Mouse (Mus musculus) macrophage (primary cell): ENCODE results near the gene Sik3. TPM values are rescaled to one million over a fixed set of nuclear protein-coding genes. Genes with fewer than 3 reads are reported as not detected.
A peak's percentile ranks its signal among the peaks of the same experiment; 100 is the strongest.
"Not testable (repeated sequence)": the region's sequence is repeated elsewhere in the genome, so short reads cannot be mapped to it uniquely, and the experiment has no call there.

Experiments
- H3K27ac ChIP-seq: fragments of 350-480 bp; formaldehyde crosslinking; 2 replicates; pipeline ENCODE4 v1.9.0; 2021
- H3K36me3 ChIP-seq: fragments of 350-480 bp; formaldehyde crosslinking; 2 replicates; pipeline ENCODE4 v1.9.0; 2021; ENCODE audit errors: inconsistent target
- H3K4me3 ChIP-seq: fragments of 350-480 bp; formaldehyde crosslinking; 2 replicates; pipeline ENCODE4 v1.9.0; 2021; ENCODE audit errors: inconsistent target
- H3K79me2 ChIP-seq: fragments of 350-480 bp; formaldehyde crosslinking; 2 replicates; pipeline ENCODE4 v1.9.0; 2021; ENCODE audit errors: inconsistent target
- WGBS: methylation state at CpG from one replicate; pipeline ENCODE4 v1.1.7; 2026; ENCODE audit warnings: inconsistent platforms; ENCODE audit not compliant: missing documents; 5-methylcytosine and 5-hydroxymethylcytosine counted together
- polyA plus RNA-seq: library from polyadenylated mRNA; stranded (reverse); fragments of 250-400 nt; gene quantifications from 3 replicates; pipeline ENCODE4 v1.2.4, GENCODE M21; 2018; ENCODE audit warnings: inconsistent platforms

Sik3 gene
- polyA plus RNA-seq, 1 experiment from 2014 or later: 34.1 TPM

DNA sequence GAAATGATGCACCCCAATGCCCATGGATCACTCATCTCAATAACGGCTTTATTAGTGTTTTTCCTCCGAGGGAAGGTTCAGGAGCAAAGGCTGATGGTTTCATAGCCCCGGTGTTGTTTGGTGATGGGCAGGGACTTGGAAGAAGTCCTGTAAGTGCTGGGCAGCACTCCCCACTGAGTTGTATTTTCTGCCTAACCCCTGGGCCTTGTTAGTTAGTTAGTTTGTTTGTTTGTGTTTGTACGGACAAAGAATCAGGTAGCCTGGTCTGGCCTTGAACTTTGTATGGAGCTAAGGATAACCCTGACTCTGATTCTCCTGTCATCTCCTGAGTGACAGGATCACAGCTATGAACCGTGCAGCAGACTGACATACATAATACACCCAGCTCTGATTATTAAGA lies 74.8 kb downstream of the Sik3 start:
- H3K79me2 ChIP-seq: peaks cover 88% of the 10 kb centered on the region
- H3K27ac ChIP-seq: no peak overlapping the region
- H3K4me3 ChIP-seq: no peak overlapping the region
- 94% methylated on average over 5 of the region's 5 CpGs for WGBS
- H3K36me3 ChIP-seq: no peaks in the 10 kb centered on the region

DNA sequence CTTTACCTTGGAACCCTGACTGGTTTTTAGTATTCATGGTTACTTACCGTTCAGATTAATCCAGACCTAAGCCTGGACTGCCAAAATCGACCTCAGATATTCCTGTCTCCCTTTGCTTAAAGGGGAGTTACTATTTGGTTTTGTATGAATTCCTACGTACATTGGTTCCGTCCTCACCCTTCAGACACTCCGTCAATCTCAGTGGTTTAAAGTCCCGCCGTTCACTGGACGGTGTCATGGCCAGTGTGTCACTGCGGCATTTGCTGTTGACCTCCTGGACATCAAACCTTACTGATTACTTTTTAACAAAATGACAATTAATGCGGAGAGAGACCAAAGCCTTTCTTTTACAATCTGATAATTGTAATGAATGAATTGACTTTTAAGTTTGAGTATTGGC lies 76.1 kb downstream of the Sik3 start:
- no peak overlapping the region for H3K27ac ChIP-seq
- 97% methylated on average over 10 of the region's 10 CpGs for WGBS
- no peaks in the 10 kb centered on the region for H3K36me3 ChIP-seq

DNA sequence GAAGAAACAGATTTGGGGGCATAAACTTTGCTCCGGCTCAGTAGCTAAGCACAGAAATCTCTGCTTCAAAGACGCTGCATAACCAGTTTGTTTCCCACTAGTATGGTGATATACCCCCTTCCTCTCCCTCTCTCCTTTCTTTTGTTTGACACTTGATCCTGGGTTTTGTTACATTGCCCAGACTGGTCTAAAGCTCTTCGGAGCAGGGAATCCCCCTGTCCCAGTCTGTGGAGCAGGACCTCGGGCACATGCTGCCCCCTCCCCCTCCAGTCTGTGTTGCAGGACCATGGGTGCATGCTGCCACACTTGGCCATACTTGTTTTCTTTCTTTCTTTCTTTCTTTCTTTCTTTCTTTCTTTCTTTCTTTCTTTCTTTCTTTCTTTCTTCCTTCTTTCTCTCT lies 77.4 kb downstream of the Sik3 start:
- H3K36me3 ChIP-seq: no peaks in the 10 kb centered on the region
- WGBS: 96% methylated on average over 4 of the region's 4 CpGs
- no peak overlapping the region for H3K4me3 ChIP-seq
- peaks cover 88% of the 10 kb centered on the region for H3K79me2 ChIP-seq
- no peak overlapping the region for H3K27ac ChIP-seq

More for the DNA sequence above, 76.1 kb downstream of the Sik3 start:
- H3K4me3 ChIP-seq: no peak overlapping the region
- peaks cover 88% of the 10 kb centered on the region for H3K79me2 ChIP-seq

DNA sequence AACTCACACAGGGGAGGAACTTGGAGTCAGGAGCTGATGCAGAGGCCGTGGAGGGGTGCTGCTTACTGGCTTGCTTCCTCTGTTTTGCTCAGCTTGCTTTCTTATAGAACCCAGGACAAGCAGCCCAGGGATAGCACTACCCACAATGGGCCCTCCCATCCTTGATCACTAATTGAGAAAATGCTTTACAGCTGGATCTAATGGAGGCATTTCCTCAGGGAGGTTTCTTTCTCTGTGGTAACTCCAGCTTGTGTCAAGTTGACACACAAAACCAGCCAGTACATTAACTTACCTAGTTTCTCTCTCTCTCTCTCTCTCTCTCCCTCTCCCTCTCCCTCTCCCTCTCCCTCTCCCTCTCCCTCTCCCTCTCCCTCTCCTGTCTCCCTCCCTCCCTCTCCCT lies 78.5 kb downstream of the Sik3 start:
- not testable (repeated sequence) for H3K4me3 ChIP-seq, H3K36me3 ChIP-seq, H3K27ac ChIP-seq
- 6% methylated on average over 1 of the region's 1 CpGs for WGBS
- peaks cover 87% of the 10 kb centered on the region for H3K79me2 ChIP-seq

DNA sequence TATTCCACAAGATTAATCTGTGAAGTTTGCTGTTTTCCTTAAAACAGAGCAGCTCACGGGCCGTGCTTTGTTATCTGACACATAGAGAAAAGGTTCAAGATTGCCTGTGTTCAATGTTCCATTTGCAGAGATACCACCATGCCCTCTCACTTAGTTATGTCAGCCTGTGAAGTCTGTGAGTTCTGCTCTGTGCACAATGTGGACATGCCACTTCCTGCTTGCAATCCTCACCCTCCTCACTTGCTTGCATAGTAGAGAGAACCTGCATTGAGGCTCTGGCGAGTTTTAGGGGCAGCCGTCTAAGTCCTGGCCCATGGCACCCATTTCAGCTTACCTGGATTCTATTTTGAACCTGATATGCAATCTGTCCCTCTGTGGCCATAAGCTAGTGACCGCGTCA lies 80.0 kb downstream of the Sik3 start:
- peaks cover 87% of the 10 kb centered on the region for H3K79me2 ChIP-seq
- H3K4me3 ChIP-seq: no peak overlapping the region
- H3K36me3 ChIP-seq: no peaks in the 10 kb centered on the region
- no peak overlapping the region for H3K27ac ChIP-seq
- 87% methylated on average over 6 of the region's 6 CpGs for WGBS

DNA sequence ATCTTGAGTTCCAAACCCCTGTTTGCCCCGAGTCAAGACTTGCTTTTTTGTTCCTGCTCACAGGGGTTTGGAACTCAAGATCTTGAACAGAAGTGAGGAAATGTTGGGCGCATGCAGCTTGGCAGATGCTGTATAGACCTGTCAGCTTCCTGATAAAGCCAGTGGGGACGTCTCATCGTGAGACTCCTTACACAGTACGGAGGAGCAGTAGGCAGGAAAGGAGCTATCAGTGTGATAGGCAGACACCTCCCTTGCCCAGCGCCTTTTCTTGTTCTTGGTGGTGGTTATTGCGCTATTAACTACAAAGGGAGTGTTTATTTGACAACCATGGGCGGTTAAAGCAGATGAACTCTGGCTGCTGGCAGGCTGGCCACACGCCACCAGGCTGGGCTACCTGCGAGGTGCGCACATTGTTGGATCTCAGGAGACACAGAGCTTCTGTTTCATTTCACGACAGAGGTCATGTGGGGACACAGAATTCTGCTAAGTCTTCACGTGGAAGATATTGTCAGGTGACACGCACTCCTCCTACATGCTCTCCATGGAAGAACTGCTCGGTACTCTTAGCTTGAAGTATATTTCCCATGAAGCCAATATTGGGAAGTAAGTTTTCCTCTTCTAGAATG lies 85.9 kb downstream of the Sik3 start:
- Histone ChIP-seq H3K27ac (peak overlapping the region; percentile 31; the same call in 1 of the 2 replicates), H3K4me3 (no peak overlapping the region), H3K36me3 (no peaks in the 10 kb centered on the region), H3K79me2 (peaks cover 80% of the 10 kb centered on the region)
- 58% methylated on average over 15 of the region's 15 CpGs for WGBS

DNA sequence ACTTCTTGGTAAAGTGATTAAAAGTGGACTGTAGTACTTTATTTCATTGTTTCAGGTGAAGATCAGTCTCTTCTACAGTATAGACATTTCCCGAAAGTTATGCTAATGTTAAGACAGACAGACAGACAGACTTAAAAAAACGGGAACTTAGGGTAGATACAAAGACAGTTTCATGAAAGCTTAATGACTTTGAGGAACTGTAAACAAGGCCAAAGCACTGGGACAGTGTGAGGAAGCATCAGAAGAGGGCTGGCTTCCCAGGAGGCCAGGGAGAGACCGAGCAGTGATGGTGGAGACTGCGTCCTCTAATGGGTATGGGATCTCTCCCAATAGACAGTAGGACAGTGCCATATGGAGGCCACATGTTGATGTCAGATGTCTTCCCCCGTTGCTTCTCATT lies 86.5 kb downstream of the Sik3 start:
- H3K36me3 ChIP-seq: no peaks in the 10 kb centered on the region
- H3K27ac ChIP-seq: peak overlapping the region; percentile 31; the same call in 1 of the 2 replicates
- H3K4me3 ChIP-seq: no peak overlapping the region
- 22% methylated on average over 5 of the region's 5 CpGs for WGBS
- H3K79me2 ChIP-seq: peaks cover 79% of the 10 kb centered on the region

DNA sequence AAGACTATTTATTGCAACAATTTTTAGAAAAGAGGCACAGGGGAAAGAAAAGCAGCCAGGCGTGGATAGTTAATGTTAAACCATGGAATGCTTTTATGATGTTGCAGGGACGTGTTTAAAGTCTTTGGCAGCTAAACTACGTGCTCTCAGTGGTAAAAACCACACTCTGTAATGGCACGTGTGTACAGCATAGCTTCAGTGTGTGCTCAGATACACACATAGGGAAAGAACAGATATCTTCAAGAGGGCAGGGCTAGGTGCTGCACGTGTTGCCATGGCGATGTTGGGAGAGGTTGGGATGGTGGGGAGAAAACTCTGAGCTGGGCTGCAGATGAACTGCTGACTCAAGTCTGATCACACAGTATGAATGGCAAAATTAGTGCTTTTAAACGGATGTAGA lies 90.5 kb downstream of the Sik3 start:
- no peak overlapping the region for H3K4me3 ChIP-seq
- WGBS: 96% methylated on average over 7 of the region's 7 CpGs
- H3K79me2 ChIP-seq: peaks cover 68% of the 10 kb centered on the region; the same call in 1 of the 2 replicates
- no peak overlapping the region for H3K27ac ChIP-seq
- H3K36me3 ChIP-seq: no peaks in the 10 kb centered on the region

DNA sequence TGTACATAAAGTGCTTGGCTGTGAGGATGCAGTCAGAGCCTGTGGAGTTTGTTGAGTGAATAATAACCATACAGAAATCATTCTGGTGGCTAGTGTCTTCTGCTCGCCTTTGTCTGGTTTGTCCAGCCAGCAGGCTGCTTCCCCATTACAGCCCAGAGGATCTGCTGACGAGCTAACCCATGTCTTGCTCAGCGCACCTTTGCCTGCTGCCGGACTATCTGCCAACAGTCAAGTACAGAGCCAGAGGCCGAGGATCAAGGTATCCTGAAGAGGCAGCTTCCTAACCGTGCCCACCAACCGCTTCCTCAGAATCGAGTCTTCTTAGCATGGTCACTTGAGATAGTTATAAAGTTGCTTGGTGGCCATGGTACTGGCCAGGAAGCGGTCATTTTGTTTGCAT lies 93.5 kb downstream of the Sik3 start:
- WGBS: 90% methylated on average over 9 of the region's 9 CpGs
- H3K36me3 ChIP-seq: no peaks in the 10 kb centered on the region
- H3K4me3 ChIP-seq: no peak overlapping the region
- no peak overlapping the region for H3K27ac ChIP-seq
- H3K79me2 ChIP-seq: peaks cover 73% of the 10 kb centered on the region; the same call in 1 of the 2 replicates

DNA sequence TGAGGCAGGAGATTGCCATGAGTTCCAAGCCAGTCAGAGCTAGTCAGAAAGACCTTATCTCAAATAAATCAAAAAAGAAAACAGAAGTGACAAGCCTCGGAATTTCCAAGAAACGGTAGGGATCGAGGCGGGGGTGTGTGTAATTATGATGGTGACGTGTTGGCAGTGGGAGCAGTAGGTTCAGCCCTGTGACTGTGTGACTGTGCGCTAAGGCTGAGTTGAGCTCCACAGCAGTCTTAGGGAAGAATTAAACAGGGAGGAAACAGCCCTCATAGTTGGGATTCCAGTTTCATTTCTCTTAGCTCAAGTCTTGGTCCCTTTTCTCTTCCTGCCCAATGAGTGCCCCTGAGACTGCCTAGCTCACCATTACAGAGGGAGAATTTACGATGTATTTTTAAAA lies 98.0 kb downstream of the Sik3 start:
- WGBS: 8% methylated on average over 6 of the region's 7 CpGs
- Histone ChIP-seq H3K79me2 (peaks cover 86% of the 10 kb centered on the region), H3K36me3 (no peaks in the 10 kb centered on the region), H3K27ac (peak overlapping the region; percentile 32), H3K4me3 (peak overlapping the region; percentile 15; the same call in 1 of the 2 replicates)

DNA sequence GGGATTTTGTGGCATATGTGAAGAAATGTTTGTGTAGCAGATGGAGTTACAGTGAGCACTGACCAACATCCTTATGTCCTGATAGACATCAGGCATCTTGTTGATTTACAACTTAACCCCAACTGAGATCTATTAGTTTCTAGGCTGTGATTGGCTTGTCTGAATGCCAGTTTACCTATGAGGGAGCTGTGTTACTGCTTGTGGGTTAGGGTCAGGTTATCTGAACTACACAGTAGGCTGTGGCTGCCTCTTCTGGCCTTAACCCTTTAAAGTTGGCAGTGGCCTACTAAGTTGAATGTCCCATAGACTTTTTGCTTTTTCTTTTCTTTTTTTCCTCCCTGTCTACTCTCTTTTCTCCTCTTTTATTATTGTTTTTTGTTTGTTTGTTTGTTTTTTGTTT lies 98.7 kb downstream of the Sik3 start:
- no peaks in the 10 kb centered on the region for H3K36me3 ChIP-seq

DNA sequence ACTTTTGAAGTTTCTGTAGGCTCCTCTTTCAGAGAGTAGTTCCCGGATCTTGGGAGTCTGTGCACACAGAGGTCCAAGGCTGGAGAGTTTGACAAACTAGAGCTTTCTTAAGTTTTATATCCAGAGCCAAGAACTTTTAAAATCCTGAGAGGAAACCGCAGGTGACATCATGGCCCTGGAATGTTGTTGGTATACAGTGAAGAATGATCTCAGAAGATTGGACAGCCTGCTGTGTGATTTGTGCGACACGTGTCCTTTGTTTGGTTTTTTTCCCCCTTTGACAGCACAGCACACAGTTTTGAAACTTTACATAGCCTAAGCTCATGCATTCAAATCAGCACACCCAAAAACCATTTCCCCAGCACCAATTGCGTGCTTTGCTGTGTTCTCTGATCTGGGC lies 99.6 kb downstream of the Sik3 start:
- Histone ChIP-seq H3K79me2 (peaks cover 86% of the 10 kb centered on the region), H3K27ac (no peak overlapping the region), H3K36me3 (no peaks in the 10 kb centered on the region), H3K4me3 (no peak overlapping the region)
- 90% methylated on average over 3 of the region's 5 CpGs for WGBS

More for the DNA sequence above, 98.7 kb downstream of the Sik3 start:
- Histone ChIP-seq H3K4me3 (peak overlapping the region; percentile 15; the same call in 1 of the 2 replicates), H3K79me2 (peaks cover 86% of the 10 kb centered on the region), H3K27ac (peak overlapping the region; percentile 32)

DNA sequence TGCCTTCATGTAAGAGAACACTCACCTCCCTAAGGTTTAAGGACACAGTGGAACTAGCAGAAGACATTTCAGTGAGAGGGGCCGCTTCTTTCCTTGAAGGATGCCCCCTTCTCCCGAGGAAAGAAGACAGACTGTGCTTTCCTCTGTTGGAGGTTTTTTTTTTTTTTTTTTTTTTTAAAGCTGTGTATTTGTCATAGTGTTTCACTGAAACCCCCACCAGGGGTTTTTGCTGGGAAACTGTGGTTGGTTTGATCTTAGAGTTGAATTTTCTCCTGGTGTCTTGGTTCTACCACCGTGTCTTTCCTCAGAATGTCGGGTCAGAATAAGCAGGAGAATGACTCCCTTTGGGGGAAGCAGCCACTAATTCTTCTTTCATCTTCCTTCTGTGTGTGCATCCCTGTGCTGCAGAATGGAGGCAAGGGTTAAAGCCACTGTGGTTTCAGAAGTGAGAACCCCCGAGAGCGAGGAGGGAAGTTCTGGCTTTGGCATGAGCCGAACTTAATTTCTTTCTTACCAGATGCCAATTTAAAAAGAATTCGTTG lies 106.3 kb downstream of the Sik3 start:
- peak overlapping the region; percentile 75 for H3K27ac ChIP-seq
- H3K36me3 ChIP-seq: peaks cover 3% of the 10 kb centered on the region; the same call in 1 of the 2 replicates
- WGBS: 28% methylated on average over 7 of the region's 8 CpGs
- H3K79me2 ChIP-seq: peaks cover 68% of the 10 kb centered on the region
- H3K4me3 ChIP-seq: no peak overlapping the region

DNA sequence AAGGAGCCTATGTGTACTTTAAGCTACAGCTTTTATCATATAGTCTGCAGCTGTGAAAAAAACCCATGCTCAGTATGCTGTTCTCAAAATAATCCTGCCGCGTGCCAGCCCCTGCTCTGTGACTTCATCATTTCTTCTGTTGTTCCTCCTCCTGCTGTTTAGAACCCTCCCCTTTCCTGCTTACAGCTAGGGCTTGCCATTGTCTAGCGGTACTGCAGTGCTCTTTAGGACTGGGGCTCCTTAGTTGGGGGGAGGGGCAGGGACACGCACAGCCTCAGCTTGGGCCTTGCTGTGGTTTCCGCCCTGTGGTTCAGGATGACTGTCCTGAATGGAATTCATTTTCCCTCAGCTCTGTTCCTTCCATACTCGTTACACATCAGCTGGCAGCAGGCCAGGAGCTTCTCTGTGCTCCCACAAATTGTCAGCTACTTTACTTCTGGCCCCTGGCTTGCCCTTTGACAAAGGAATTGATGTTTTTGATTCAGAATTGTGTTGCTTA lies 107.4 kb downstream of the Sik3 start:
- Histone ChIP-seq H3K79me2 (peaks cover 57% of the 10 kb centered on the region; the same call in 1 of the 2 replicates), H3K4me3 (no peak overlapping the region), H3K36me3 (peaks cover 12% of the 10 kb centered on the region; the same call in 1 of the 2 replicates), H3K27ac (peak overlapping the region; percentile 75)
- WGBS: 3% methylated on average over 6 of the region's 6 CpGs

DNA sequence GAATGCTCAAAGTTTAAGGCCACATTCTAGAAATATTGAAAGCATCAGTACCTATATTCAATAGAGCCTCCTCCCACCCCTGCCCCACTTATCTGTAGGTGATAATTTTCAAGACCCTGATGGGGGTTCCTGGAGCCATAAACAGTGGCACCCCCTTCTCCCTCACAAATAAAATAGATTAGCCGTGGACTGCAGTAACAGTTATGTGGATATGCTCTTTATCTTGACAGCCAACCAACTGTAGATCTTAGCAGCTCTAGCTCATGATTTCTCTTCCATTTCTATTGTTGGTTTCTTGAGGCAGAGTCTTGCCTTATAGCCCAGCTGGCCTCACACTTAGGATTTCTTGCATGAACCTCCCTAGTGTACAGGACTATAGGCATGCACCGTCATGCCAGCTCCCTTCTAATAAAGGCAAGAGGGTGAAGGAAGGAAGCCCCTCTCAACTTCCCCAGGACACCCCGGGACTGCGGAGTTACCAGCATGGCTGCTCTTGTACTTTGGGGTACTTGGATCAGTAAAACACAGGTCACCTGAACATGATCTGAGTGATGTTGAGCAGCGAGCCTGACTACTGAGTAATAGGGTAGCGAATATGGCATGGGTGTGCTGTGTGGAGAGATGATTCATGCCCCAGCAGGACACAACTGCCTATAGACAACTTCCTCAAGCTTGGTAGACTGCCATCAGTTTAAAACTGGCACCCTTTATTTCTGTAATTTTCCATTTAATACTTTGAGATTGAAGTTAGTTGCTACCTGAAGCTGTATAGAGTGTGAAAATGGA lies 108.0 kb downstream of the Sik3 start:
- 21% methylated on average over 6 of the region's 6 CpGs for WGBS

More for the DNA sequence above, 108.0 kb downstream of the Sik3 start:
- H3K4me3 ChIP-seq: no peak overlapping the region
- H3K36me3 ChIP-seq: peaks cover 12% of the 10 kb centered on the region; the same call in 1 of the 2 replicates
- H3K27ac ChIP-seq: peak overlapping the region; percentile 75
- H3K79me2 ChIP-seq: peaks cover 50% of the 10 kb centered on the region; the same call in 1 of the 2 replicates
